Mouse (Mus musculus): ENCODE data around the gene N4bp1. TPM values are rescaled to one million over a fixed set of nuclear protein-coding genes. Genes with fewer than 3 reads are reported as not detected.

The N4bp1 gene
- polyA plus RNA-seq (2015; fragmentation: Nextera tagmentation; extraction: Ambion mirVana), result 2.8 and 3.0 TPM in 2 replicates

DNA sequence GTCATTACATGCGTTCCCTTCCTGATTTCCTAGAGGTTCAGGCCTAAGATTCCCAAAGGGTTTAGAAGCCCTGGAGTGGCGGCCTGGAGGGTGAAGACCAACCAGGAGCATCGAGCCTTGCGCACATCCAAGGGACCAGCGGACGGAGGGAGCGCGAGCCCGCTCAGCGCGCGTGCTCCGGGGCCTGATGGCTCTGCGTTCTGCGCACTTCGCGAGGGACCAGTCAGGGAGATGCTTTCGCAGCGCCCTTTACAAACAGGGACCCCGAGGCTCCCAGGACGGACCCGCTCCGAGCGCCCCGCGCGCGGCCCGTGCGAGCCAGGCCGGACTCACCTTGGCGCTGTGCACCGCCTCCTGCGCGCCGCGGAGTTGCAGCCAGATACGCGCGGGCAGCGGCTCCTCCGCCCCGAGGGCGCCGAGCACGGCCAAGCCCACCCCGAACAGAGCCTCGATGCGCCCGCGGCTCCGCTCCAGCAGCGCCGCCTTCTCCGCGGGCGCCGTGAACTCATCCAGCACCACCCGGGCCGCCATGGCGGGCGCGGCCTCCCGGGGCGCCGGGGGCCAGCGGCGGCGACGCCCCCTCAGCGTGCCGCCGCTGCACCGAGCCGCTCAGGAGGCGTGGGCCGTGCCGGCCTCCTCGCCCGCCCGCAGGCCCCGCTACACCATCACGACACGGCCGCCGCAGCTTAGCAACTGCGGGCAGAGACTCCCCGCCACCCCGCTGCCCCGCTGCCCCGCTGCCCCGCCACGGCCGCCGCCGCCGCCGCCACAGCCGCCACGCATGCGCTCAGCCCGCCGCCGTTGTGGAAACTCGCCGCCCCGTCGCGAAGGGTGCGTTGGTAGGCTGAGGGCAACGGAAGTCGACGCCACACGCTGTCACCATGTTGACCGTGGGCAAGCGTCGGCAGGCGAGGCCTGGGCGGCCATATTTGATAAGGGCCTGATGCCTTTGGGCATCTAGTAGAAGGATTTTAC is at the start of gene N4bp1:
N4bp1 (minus strand) TSS at position 770 of the 975 bp plus-strand sequence.
- Histone ChIP-seq H3K4me3 (replicated peaks) (peak within 1 kb of the TSS; percentile 92), H3K27ac (peak within 1 kb of the TSS; percentile 83), H3K36me3 (peaks cover 3% of the 10 kb centered on the region; the same call in 1 of the 2 replicates), H3K4me1 (replicated peaks) (peaks cover 50% of the 10 kb centered on the region), H3K9me3 (replicated peaks) (no peaks in the 10 kb centered on the region), H3K4me2 (peak within 1 kb of the TSS; percentile 83), H3K27me3 (no peaks in the 10 kb centered on the region), H3K9ac (peak within 1 kb of the TSS; percentile 83)
- WGBS (ENCODE audit: insufficient replicate concordance), result under 1% methylated on average over 112 of the region's 119 CpGs
- peak; percentile 89 for ATAC-seq (ENCODE audit: low read depth)
- peak; percentile 85 for DNase-seq

DNA sequence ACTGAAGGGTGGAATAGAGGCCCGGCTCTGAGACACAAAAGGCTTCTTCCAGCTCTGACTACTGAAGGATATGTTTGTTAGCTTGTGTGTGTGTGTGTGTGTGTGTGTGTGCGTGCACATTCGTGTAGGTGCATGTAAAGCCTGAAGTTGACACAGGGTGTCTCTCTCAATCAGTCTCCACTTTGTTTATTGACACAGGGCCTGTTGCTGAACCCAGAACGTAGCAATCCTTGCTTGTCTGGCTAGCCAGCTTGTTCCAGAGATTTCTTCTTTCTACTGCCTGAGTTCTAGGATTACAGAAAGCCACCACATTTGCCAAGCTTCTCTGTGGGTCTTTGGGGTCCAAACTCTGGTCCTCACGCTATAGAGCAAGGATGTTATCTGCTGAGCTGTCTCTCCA is 49.8 kb upstream of the N4bp1 start:
- DNase-seq (no peak), ATAC-seq (ENCODE audit: low read depth) (no peak)
- H3K4me1 ChIP-seq (replicated peaks), result no peaks in the 10 kb centered on the region

DNA sequence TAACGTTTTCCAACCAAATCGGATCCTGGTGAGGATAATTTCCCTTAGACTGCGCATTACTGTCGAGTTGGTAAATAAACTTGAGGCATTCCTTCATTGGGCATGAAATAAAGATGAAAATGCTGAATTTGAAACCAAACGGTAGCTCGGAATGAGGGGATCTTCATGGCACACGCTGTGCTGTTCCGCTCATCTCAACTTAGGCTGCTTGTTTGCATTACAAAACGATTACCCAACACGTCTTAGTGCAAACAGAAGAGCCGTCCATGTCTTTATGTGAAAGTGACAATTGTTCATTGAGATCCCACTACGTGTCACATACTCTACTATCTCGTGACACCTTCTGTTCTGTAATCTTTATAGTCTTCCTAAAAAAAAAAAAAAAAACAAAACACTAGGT is 49.3 kb upstream of the N4bp1 start:
- no peaks in the 10 kb centered on the region for H3K9me3 ChIP-seq (replicated peaks)
- H3K4me3 ChIP-seq (replicated peaks), result no peak overlapping the region
- H3K9ac ChIP-seq, result no peak overlapping the region
- WGBS (ENCODE audit: insufficient replicate concordance), result 53% methylated on average over 13 of the region's 13 CpGs
- DNase-seq (no peak), ATAC-seq (ENCODE audit: low read depth) (no peak)
- H3K4me1 ChIP-seq (replicated peaks), result no peaks in the 10 kb centered on the region
- H3K27me3 ChIP-seq, result no peaks in the 10 kb centered on the region; the same call in 1 of the 2 replicates
- H3K4me2 ChIP-seq, result no peak overlapping the region
- H3K36me3 ChIP-seq, result no peaks in the 10 kb centered on the region
- no peak overlapping the region for H3K27ac ChIP-seq

More for the DNA sequence above, 49.8 kb upstream of the N4bp1 start:
- H3K27me3 ChIP-seq, result no peaks in the 10 kb centered on the region; the same call in 1 of the 2 replicates
- no peaks in the 10 kb centered on the region for H3K36me3 ChIP-seq
- no peak overlapping the region for H3K9ac ChIP-seq
- H3K9me3 ChIP-seq (replicated peaks), result no peaks in the 10 kb centered on the region
- no peak overlapping the region for H3K4me3 ChIP-seq (replicated peaks)
- H3K27ac ChIP-seq, result no peak overlapping the region
- H3K4me2 ChIP-seq, result no peak overlapping the region
- WGBS (ENCODE audit: insufficient replicate concordance), result 50% methylated on average over 5 of the region's 5 CpGs

DNA sequence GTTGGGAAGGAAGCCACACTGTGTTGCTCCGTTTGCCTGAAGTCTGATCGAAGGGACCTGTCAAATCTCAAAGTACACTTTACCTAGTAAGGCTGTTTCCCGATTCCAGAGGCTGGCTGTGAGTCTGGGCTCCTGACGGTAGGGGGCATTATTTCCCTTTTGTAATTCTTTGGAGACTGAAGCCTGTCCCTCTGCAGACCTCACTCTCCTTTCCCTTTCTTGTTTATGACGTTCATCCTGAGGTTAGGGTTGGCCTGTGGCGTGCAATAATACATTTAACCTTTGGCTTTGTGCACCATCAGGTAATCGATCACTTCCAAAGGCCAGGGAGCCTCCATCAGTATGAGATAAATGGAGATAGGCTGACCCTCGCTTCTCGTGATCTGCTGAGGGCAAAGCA is 48.8 kb upstream of the N4bp1 start:
- 18% methylated on average over 9 of the region's 9 CpGs for WGBS (ENCODE audit: insufficient replicate concordance)
- Histone ChIP-seq H3K9ac (no peak overlapping the region), H3K27me3 (no peaks in the 10 kb centered on the region), H3K36me3 (no peaks in the 10 kb centered on the region), H3K9me3 (replicated peaks) (no peaks in the 10 kb centered on the region), H3K4me3 (replicated peaks) (no peak overlapping the region), H3K4me1 (replicated peaks) (no peaks in the 10 kb centered on the region), H3K27ac (no peak overlapping the region), H3K4me2 (no peak overlapping the region)
- no peak for DNase-seq
- ATAC-seq (ENCODE audit: low read depth), result no peak

DNA sequence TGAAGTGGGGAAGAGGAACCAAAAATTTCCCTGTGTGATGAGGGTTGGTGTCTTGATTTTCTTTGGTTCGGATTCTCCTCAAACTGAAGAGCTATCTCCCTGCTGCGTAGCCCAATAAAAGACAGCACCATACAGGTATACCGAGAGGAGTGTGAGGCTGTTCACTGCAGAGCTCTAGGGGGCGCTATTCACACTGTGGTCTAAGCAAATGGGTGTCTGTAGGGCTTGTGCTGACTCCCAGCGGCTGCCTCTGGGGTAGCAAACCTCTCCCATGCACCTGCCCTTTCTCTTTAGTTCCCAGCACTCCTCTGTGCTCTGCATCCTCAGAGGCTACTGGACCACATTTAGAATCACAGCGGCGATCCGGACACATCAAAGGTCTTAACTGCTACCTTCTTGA is 41.2 kb upstream of the N4bp1 start:
- Histone ChIP-seq H3K4me1 (replicated peaks) (no peaks in the 10 kb centered on the region), H3K27ac (no peak overlapping the region), H3K36me3 (no peaks in the 10 kb centered on the region), H3K27me3 (0 out of 2 replicates have a peak, but pooled peaks cover 2% of the 10 kb centered on the region), H3K9me3 (replicated peaks) (no peaks in the 10 kb centered on the region), H3K4me2 (no peak overlapping the region), H3K9ac (no peak overlapping the region), H3K4me3 (replicated peaks) (no peak overlapping the region)
- no peak for ATAC-seq (ENCODE audit: low read depth)
- 68% methylated on average over 8 of the region's 8 CpGs for WGBS (ENCODE audit: insufficient replicate concordance)
- DNase-seq, result no peak

DNA sequence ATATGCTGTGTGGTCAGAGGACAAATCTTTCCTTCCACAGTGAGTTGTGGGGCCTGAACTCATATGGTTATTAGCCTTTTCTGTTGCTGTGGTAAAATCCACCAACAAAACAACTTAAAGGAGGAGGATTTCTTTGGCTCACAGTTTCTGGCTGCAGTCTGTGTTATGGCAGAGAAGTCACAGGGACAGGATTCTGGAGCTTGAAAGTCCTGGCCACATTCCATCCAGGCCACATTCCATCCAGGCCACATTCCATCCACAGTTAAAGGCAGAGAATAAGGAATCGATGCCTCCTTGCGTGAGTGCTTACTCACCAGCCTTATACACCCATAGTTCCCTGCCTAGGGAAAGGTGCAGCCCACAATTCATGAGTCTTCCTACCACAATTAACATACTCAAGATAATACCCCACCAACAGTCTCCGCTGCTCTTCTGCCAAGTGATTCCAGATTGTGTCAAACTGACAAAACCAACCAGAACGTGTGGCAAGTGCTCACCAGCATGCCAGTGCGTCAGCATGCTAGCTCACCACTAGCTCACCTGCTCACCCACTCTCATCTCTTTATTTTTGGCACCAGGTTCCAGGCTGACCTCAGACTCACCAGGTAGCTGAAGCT is 38.3 kb upstream of the N4bp1 start:
- H3K4me2 ChIP-seq, result no peak overlapping the region
- no peak for DNase-seq
- 49% methylated on average over 5 of the region's 5 CpGs for WGBS (ENCODE audit: insufficient replicate concordance)

DNA sequence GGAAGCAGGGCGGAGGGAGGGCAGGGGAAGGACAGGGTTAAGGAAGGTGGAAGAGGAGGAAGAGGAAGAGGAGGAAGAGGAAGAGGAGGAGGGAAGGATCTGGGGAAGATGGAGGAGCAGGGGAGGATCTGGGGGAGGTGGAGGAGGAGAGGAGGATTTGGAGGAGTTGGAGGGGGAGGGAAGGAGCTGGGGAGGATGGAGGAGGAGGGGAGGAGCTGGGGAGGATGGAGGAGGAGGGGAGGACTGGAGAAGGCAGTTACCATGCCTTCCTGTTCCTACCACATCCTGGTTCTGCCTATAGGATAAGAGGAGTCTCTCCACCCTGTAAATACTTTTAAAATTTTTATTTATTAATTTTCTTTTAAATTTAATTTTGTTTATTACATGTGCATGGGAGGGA is 37.6 kb upstream of the N4bp1 start:
- no peak overlapping the region for H3K9ac ChIP-seq
- no peak overlapping the region for H3K4me2 ChIP-seq
- H3K27ac ChIP-seq, result no peak overlapping the region
- no peaks in the 10 kb centered on the region for H3K4me1 ChIP-seq (replicated peaks)
- H3K27me3 ChIP-seq, result 0 out of 2 replicates have a peak, but pooled peaks cover 8% of the 10 kb centered on the region
- WGBS (ENCODE audit: insufficient replicate concordance), result 62% methylated on average over 1 of the region's 1 CpGs
- ATAC-seq (ENCODE audit: low read depth), result no peak
- no peaks in the 10 kb centered on the region for H3K9me3 ChIP-seq (replicated peaks)
- no peak for DNase-seq
- H3K36me3 ChIP-seq, result no peaks in the 10 kb centered on the region
- no peak overlapping the region for H3K4me3 ChIP-seq (replicated peaks)

More for the DNA sequence above, 38.3 kb upstream of the N4bp1 start:
- Histone ChIP-seq H3K4me1 (replicated peaks) (no peaks in the 10 kb centered on the region), H3K9me3 (replicated peaks) (no peaks in the 10 kb centered on the region), H3K27me3 (0 out of 2 replicates have a peak, but pooled peaks cover 7% of the 10 kb centered on the region), H3K36me3 (no peaks in the 10 kb centered on the region), H3K4me3 (replicated peaks) (no peak overlapping the region), H3K27ac (no peak overlapping the region), H3K9ac (no peak overlapping the region)
- no peak for ATAC-seq (ENCODE audit: low read depth)

DNA sequence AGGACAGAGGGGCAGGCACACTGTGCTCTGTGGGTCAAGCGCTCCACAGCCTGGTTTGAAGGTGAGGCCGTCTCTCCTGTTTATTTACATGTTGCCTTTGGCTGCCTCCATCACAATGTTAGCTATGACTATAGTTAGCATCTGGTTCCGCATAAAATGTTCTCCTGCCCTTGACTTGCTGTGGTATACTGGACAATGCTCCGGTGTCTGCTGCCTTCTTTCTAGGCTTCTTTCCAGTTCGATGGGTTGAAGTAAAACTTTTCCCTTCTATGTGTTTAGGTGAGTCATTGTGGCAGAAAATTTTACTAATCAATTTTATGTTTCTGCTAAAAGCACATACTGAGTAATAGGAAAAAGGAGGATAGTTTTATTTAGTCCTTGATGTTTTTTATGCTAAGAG is 37.1 kb upstream of the N4bp1 start:
- Histone ChIP-seq H3K27ac (no peak overlapping the region), H3K4me2 (no peak overlapping the region), H3K4me3 (replicated peaks) (no peak overlapping the region), H3K9me3 (replicated peaks) (no peaks in the 10 kb centered on the region), H3K36me3 (no peaks in the 10 kb centered on the region), H3K9ac (no peak overlapping the region), H3K4me1 (replicated peaks) (no peaks in the 10 kb centered on the region), H3K27me3 (0 out of 2 replicates have a peak, but pooled peaks cover 8% of the 10 kb centered on the region)
- no peak for ATAC-seq (ENCODE audit: low read depth)
- DNase-seq, result no peak
- WGBS (ENCODE audit: insufficient replicate concordance), result 73% methylated on average over 5 of the region's 5 CpGs

DNA sequence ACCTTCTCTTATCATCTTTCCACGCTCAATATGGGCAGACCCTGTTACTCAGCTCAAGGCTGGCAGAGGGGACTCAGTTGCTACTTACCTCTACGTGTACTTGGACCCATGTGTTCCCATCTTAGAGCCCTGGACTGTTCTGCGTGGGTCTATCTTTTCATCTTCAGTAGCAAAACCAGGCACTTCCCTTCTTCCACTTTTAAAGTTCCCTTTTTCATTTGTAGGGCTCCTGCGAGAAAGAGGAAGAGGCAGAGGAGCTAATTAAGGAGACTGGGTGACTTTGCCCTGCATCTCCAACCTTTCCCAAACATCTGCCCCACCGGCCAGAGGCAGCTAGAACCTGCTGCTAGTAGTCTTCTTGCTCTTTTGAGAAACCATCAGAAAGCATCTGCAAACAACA is 35.9 kb upstream of the N4bp1 start:
- DNase-seq (no peak), ATAC-seq (ENCODE audit: low read depth) (no peak)
- Histone ChIP-seq H3K4me2 (no peak overlapping the region), H3K9ac (no peak overlapping the region), H3K4me3 (replicated peaks) (no peak overlapping the region), H3K27ac (no peak overlapping the region), H3K36me3 (no peaks in the 10 kb centered on the region), H3K4me1 (replicated peaks) (no peaks in the 10 kb centered on the region), H3K9me3 (replicated peaks) (no peaks in the 10 kb centered on the region), H3K27me3 (0 out of 2 replicates have a peak, but pooled peaks cover 8% of the 10 kb centered on the region)
- WGBS (ENCODE audit: insufficient replicate concordance), result 7% methylated on average over 5 of the region's 5 CpGs

DNA sequence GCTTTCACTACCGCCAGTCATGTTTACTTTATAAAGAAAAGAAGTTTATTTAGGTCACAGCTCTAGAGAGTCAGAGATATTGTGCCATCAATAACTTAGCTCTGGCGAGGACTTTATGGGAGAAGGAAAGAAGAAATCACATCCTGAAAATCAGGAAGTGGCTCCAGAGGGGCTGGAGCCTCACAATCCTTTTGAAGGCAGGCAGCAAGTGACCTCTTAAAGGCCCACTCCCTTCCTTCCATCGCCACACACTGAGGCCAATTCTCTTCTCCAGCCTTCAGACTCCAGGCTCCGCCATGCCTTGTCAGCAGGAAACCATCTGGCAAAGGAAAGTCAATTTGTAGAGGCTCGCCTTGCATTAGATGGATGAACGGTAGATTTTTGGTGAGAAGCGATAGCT is 35.4 kb upstream of the N4bp1 start:
- Histone ChIP-seq H3K4me2 (no peak overlapping the region), H3K9me3 (replicated peaks) (no peaks in the 10 kb centered on the region), H3K4me1 (replicated peaks) (no peaks in the 10 kb centered on the region), H3K36me3 (no peaks in the 10 kb centered on the region), H3K27ac (no peak overlapping the region), H3K27me3 (0 out of 2 replicates have a peak, but pooled peaks cover 8% of the 10 kb centered on the region), H3K4me3 (replicated peaks) (no peak overlapping the region), H3K9ac (no peak overlapping the region)
- ATAC-seq (ENCODE audit: low read depth) (no peak), DNase-seq (no peak)
- WGBS (ENCODE audit: insufficient replicate concordance), result 13% methylated on average over 7 of the region's 7 CpGs

DNA sequence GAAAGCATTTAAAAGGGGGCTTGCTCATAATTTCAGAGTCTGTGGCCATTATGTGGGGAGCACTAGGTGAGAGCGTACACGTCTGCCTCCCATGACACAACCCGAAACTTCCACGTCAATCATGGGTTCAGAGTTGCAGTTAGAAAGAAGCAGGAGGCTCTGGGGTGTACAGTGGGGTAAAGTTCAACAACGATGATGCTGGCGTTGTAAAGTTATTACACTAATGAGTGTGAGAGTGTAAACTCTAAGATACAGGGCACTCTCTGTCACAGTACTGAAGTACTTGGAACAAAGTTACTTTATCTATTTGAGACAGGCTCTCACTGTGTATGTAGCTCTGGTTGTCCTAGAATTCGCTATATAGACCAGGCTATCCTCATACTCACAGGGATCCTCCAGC is 35.0 kb upstream of the N4bp1 start:
- Histone ChIP-seq H3K4me1 (replicated peaks) (no peaks in the 10 kb centered on the region), H3K36me3 (no peaks in the 10 kb centered on the region), H3K4me3 (replicated peaks) (no peak overlapping the region), H3K9ac (no peak overlapping the region), H3K27me3 (0 out of 2 replicates have a peak, but pooled peaks cover 8% of the 10 kb centered on the region), H3K4me2 (no peak overlapping the region), H3K9me3 (replicated peaks) (no peaks in the 10 kb centered on the region), H3K27ac (no peak overlapping the region)
- ATAC-seq (ENCODE audit: low read depth), result no peak
- DNase-seq, result no peak
- WGBS (ENCODE audit: insufficient replicate concordance), result 69% methylated on average over 7 of the region's 7 CpGs
